Mouse (Mus musculus) CD4-positive, CD25-positive, alpha-beta regulatory T cell, adult 4 months (primary cell): ENCODE data around the gene Cyp4a29. TPM values are rescaled to one million over a fixed set of nuclear protein-coding genes. Genes with fewer than 3 reads are reported as not detected.
"Not testable (repeated sequence)": the region's sequence is repeated elsewhere in the genome, so short reads cannot be mapped to it uniquely, and the experiment has no call there.

Experiments used
- ATAC-seq: one replicate; pipeline ENCODE4 v1.8.0; 2017
- polyA plus RNA-seq, 2 experiments: library from polyadenylated mRNA; unstranded; fragments of 100-300 nt; shearing (Covaris generic); gene quantifications; one replicate each; pipeline ENCODE4 v1.2.1; 2017

The Cyp4a29 gene
- not detected for polyA plus RNA-seq

DNA sequence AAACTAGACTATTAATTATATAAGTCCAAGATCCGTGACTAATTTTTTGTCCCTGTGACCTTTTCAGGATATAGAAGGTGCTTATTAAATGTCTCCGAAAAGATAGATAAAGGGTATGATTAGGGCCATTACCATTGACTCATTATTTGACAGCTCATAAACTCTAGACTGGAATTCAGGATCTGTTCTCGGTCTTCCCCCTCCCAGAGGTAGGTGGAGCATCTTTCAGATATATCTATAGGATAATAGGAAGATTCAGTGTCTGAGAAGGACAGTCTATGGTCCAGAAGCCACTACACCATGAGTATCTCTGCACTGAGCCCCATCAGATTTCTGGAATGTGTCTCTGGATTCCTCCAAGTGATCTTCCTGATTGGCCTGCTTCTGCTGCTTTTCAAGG, at the start of gene Cyp4a29:
Gene Cyp4a29, plus strand, starts transcription at position 301 of the 400 bp plus-strand sequence.
- no peak for ATAC-seq

GRCm38 (mm10) chr4:115232901-115233300, 9.0 kb upstream of the Cyp4a29 start:
- not testable (repeated sequence) for ATAC-seq

- no peak for ATAC-seq
Observed at GRCm38 (mm10) chr4:115236462-115237096, 5.3 kb upstream of the Cyp4a29 start.

DNA sequence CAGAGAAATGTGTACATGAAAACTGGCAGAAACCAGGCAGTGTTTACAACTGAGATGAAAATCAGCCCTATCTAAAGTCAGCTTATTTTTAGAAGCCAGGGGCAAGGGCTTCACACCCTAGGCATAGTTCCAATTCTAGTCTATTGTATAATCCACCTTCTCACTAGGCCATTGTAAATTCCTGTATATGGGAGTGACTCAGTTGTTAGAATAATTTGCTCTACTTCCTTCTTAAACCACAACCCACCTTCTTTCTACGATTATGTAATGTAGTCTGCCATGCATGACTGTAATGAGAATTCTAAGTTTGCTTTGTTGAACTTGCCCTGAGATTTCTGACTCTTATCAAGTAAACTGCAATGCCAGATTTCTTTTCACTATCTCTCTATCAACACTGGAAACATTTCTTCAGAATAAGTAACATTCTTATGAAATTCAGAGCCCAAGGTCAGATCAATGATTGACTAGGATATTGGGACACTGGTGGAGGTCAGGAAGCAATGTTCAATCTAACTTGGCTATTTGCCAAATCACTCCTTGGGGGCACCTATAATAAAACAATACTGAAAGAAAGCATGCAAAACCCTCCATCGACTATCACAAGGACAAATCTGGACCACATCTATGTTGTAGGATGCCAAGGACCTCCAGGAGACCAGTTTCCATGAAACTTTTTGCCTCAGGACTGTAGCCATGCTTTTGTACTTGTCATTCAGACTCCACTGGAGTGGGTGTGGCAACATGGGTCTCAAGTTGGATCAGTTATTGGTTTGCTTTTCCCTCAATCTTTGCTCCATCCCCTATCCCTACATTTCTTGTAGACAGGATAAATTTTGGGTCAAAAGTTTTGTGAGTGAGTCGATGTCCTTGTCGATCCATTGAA, 23.0 kb downstream of the Cyp4a29 start:
- ATAC-seq = not testable (repeated sequence)

DNA sequence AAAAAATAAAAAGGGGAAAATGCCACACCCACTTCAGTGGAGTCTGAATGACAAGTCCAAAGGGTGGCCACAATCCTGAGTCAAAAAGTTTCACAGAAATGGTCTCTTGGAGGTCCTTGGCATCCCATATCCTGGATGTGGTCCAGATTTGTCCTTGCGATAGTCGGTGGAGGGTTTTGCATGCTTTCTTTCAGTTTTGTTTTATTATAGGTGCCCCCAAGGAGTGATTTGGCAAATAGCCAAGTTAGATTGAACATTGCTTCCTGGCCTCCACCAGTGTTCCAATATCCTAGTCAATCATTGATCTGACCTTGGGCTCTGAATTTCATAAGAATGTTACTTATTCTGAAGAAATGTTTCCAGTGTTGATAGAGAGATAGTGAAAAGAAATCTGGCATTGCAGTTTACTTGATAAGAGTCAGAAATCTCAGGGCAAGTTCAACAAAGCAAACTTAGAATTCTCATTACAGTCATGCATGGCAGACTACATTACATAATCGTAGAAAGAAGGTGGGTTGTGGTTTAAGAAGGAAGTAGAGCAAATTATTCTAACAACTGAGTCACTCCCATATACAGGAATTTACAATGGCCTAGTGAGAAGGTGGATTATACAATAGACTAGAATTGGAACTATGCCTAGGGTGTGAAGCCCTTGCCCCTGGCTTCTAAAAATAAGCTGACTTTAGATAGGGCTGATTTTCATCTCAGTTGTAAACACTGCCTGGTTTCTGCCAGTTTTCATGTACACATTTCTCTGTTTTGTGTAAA, 36.5 kb downstream of the Cyp4a29 start:
- ATAC-seq = not testable (repeated sequence)

DNA sequence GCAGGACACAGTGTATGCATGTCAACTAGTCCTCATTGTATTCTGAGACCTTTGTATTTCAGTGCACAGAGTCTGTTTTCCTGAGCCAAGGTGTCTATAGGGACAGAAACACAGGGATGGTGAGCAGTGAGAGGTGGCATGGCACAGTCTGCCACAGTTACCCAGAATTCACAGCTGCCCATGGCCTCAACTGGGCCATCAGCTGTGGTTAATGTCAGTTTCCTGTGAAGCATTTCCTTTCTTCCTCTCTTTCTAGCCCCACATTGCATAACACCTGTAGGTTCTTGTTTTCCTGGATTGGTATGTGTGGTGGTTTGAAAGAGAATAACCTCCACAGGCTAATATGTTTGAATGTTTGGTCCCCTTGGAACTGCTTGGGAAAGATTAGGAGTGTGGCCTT, 38.5 kb downstream of the Cyp4a29 start:
- ATAC-seq = peak; percentile 78

GRCm38 (mm10) chr4:115280779-115281178, 38.9 kb downstream of the Cyp4a29 start:
- ATAC-seq = not testable (repeated sequence)

DNA sequence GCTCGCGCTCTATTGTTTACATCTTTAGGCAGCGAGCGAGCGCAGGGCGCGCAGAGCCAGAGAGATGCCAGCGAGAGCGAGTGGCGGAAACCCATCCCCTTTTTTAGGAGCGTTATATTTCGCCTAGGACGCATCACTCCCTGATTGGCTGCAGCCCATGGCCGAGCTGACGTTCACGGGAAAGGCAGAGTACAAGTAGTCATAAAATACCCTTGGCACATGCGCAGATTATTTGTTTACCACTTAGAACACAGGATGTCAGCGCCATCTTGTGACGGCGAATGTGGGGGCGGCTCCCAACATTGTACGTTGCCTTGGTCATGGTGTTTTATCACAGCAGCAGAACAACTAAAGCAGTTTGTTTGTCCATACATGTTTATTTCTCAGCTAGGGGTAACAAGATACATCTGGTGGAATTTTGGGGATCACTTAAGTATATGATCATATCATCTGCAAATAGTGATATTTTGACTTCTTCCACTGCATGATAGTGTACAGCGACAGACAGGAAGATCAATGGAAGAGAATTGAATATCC, 39.4 kb downstream of the Cyp4a29 start:
- peak; percentile 68 for ATAC-seq

DNA sequence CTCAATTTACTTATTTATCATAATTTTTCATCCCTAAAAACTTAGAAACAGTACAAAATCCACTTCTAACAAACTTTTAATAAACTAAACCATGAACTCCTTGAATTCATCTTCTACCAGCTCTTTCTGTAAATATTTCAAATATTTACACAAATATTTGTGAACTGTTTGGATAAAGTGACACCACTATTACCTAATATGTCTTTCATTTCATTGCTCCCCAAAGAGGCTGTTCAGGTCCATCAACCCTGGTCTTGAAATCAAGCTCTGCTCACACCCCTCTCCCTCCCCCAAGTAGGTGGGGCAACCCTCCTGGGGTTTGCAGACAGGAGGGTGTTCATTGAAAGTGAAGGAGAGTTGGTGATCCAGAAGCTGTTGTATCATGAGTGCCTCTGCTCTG, 56.9 kb downstream of the Cyp4a29 start, which contains the start of gene Cyp4a12a:
Gene Cyp4a12a, plus strand, starts transcription at position 301 of the 400 bp plus-strand sequence.
- not testable (repeated sequence) for ATAC-seq

Other genes starting within 250 kb of the Cyp4a29 start
- 1 to 10 TPM; 2.0 TPM for gene Stil, start 241.9 kb upstream of the Cyp4a29 start, polyA plus RNA-seq
- gene Tal1, start 185.7 kb upstream of the Cyp4a29 start, polyA plus RNA-seq = not detected
- 10 to 100 TPM; 25.7 to 31.9 TPM for gene Pdzk1ip1, start 153.4 kb upstream of the Cyp4a29 start, polyA plus RNA-seq
- under 1 TPM in 1 of 2 experiments, not detected in 1; 0.09 TPM for gene Cyp4x1, start 107.8 kb upstream of the Cyp4a29 start, polyA plus RNA-seq
- not detected for gene Cyp4a12a, start 57.0 kb downstream of the Cyp4a29 start, polyA plus RNA-seq
- gene Cyp4a12b, start 169.5 kb downstream of the Cyp4a29 start, polyA plus RNA-seq = not detected
- gene Cyp4a30b, start 210.5 kb downstream of the Cyp4a29 start, polyA plus RNA-seq = not detected